Mouse (Mus musculus) telencephalon, adult 2 months (tissue): ENCODE data around the gene Pygm.

ENCODE experiments used
- DNase-seq: peaks from one replicate; pipeline ENCODE4 v3.0.0-alpha.2; 2011; ENCODE audit warnings: low read depth, low spot score

The Pygm gene

DNA sequence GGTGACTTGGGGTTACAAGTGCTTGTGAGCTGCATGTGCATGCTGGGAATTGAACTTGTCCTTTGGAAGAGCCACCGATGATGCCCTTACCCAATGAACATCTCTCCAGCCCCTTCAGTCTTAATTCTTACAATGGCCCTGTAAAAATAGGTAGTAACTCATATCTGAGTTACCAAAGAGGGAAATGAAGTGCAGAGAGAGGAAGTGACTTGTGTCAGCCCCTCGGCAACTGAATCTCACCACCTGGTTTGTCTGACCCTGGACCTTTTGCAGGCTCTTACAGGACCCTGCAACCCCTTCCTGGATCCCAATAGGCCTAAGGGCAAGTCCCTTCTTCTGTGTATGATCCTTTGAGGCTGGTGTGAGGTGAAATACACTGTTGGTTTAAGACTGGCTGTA lies 32.1 kb upstream of the Pygm start:
- no peak for DNase-seq

GRCm38 (mm10) chr19:6354030-6354429 lies 30.2 kb upstream of the Pygm start:
- DNase-seq, result no peak

- DNase-seq, result no peak
These were observed 22.9 kb upstream of the Pygm start for GRCm38 (mm10) chr19:6361291-6361690.

DNA sequence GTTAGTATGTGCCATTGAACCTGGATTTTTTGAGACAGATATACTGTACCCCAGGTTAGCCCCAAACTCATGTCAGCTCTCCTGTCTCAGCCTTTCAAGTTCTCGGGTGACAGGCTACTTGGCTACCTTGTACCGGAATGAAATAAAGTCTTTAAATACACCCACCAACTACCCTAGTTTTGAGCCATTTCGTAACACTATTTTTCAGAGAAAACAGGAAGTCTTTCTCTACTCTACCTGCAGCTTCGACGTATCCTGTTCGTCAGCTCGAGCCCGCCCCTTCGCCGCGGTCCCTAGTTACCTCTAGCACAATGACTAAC lies 21.1 kb upstream of the Pygm start:
- DNase-seq, result no peak

- DNase-seq, result peak; percentile 99
These were observed 20.6 kb upstream of the Pygm start, which contains the start of gene Sf1 for GRCm38 (mm10) chr19:6363411-6364240. TSS of gene Sf1 (plus strand) at chr19:6363690.

GRCm38 (mm10) chr19:6364317-6364725 lies 19.9 kb upstream of the Pygm start:
- peak; percentile 71 for DNase-seq

- DNase-seq, result no peak
These were observed 19.4 kb upstream of the Pygm start for GRCm38 (mm10) chr19:6364842-6365241.

DNA sequence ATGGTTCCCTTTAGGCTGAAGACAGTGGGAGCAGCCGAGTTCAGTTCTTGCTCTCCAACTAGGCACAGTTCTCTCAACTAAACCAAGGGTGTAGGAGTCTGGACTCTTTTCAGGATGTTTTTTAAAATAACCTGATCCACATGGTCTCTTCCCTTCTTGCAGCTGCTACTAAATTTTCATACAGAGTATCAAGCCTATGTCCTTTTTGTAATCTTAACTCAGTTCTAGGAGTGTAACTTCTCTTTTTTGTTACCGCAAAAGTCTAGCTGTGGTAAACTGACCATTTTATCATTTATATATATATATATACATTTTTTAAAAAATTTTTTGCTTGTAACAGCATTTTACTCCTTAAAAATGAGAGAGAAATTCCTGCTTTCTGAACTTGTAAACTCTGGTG lies 14.0 kb upstream of the Pygm start:
- peak; percentile 28 for DNase-seq

- no peak for DNase-seq
These were observed 11.8 kb upstream of the Pygm start for GRCm38 (mm10) chr19:6372433-6372832.

- no peak for DNase-seq
These were observed 10.4 kb upstream of the Pygm start for GRCm38 (mm10) chr19:6373539-6374400.

GRCm38 (mm10) chr19:6374571-6374970 lies 9.6 kb upstream of the Pygm start:
- DNase-seq, result no peak

- DNase-seq, result no peak
These were observed 8.6 kb upstream of the Pygm start for GRCm38 (mm10) chr19:6375423-6376254.

DNA sequence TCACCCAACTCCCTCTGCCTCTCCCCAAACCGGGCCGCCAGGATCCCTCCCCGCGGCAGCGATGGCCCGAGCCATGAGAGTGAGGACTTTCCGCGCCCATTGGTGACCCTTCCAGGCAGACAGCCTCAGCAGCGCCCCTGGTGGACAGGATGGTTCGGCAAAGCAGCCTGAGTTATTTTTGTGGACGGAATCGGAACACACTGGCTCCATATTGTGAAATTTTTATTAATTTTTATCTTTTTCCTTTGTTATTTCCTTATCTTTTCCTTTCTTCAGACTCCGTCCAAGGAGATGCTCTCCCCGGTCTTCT lies 8.0 kb upstream of the Pygm start:
- no peak for DNase-seq

DNA sequence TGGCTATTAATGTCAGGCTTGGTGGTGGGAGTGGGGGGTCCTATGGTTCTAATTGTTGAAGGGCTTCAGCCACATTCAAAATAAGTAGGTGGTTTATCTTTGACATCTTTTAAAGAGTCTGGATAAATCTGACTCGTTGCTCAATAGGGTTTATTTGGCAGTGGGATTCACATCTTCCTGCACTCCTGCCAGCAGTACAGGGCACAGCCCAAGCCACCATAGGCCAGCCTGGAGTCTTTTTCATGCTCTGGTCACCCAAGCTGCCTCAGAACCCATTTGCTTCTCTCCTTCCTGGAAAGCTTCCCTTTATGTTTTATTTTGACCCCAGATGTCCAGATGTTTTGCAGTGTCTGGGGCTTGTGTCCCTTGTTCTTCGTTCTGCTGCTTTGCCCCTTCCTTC lies 7.6 kb upstream of the Pygm start:
- no peak for DNase-seq

GRCm38 (mm10) chr19:6377327-6378040 lies 6.7 kb upstream of the Pygm start:
- no peak for DNase-seq

GRCm38 (mm10) chr19:6380411-6381166 lies 3.6 kb upstream of the Pygm start:
- DNase-seq, result no peak

- no peak for DNase-seq
These were observed 3.0 kb upstream of the Pygm start for GRCm38 (mm10) chr19:6381238-6381637.

- DNase-seq, result no peak
These were observed 1.8 kb upstream of the Pygm start for GRCm38 (mm10) chr19:6382323-6382924.

GRCm38 (mm10) chr19:6383470-6383869 lies 729 bp upstream of the Pygm start:
- DNase-seq, result no peak

DNA sequence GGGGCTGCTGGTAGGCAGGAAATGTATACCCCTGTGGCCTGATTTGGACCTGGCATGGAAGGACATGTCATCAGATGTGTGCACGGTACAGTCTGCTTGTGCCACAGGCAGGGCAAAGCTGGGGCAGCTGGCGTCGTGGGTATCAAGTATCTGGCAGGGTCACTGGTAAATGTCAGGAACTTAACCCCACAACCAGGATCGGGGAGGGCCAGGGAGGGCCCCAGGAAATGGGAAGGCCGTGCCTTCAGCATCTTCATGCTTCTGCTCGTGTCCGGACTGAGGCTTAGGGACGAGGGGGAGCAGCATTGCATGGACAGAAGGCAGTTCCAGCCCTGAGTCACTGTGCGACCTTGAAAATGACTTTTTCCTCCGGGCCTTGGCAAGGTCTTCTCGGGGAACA lies 755 bp downstream of the Pygm start:
- no peak for DNase-seq
